Mouse (Mus musculus) thymus, postnatal 4 days (tissue): ENCODE data around the gene Hadhb.

Source experiments
- DNase-seq: peaks from one replicate; pipeline ENCODE4 v3.0.0; 2021

Hadhb gene

DNA sequence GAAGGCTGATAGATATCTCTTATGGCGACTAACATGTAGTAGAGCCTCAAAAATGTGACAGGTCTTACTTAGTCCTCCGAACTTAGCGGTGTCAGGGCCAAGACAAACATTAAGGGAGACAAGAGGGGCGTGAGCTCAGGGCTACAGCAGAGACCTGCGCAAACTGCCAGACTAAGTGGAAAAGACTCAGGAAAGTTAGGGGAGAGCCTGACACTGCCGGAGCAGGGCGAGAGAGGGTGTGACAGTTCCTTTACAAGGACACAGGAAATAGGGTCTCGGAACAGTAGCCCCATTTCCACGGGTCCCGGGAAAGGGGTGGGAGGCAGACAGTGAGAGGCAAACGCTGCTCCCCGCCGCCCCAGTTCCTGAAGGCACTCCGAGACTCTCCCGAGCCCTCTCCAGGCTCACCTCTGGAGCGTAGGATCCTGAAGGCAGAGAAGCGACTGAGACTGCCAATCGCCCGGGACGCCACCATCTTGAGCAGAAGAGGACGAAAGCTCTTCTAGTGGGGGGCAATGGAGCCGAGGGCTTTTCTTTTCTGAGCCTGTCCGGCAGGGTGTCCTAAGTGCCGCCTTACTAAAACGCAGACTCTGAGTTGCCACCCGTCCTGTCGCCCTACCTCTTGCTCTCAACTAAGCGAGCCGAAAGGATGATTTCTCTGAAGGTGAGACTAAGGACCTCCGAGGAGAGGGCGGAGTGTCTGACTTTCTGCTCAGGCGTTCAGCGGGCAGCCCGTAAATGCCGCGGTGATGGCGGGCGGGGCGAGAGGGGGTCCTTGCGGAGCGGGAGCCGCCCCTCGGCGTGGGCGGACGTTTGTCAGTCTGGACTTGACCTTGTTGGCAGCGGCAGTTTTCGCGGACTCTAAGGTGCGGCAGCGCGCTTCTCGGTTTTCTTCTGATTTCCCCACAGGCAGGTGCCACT lies at the start of gene Hadhb, which contains the start of gene Hadha:
Gene Hadhb, plus strand, starts transcription at position 775 of the 921 bp plus-strand sequence.
Gene Hadha, minus strand, starts transcription at position 689 of the 921 bp plus-strand sequence.
- peak; percentile 95 for DNase-seq

DNA sequence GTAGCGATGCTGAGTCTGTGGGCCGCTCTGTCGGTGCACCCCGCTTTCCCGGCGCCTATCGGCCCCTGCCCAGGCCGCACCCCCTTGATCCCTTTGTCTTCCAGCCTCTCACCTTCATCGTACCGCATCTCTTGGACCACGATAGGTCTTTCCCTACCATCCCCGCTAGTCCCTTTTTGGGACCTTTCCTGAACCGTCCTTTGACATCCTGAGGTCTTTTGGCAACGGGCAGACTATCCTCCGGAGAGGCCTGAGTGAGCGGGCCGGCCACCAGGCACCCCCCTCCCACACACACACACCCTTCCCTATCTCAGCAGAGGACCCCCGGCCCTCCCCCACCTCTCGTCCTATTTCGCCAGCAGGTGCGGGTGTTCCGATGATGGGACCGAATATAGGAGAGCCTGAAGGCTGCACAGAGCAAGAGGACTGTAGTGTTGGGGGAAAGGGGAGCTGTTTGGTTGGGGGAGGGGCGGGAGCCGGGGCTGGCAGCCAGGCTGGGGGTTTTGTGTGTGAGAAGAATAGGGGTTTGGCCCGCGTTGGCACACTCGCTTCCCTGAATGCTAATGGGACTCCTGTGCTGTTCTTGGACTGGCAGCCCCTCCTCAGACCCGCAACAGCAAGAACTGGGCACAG lies 49.3 kb upstream of the Hadhb start, which contains the start of gene 3110082J24Rik:
Gene 3110082J24Rik, minus strand, starts transcription at position 419 of the 633 bp plus-strand sequence.
- no peak for DNase-seq

DNA sequence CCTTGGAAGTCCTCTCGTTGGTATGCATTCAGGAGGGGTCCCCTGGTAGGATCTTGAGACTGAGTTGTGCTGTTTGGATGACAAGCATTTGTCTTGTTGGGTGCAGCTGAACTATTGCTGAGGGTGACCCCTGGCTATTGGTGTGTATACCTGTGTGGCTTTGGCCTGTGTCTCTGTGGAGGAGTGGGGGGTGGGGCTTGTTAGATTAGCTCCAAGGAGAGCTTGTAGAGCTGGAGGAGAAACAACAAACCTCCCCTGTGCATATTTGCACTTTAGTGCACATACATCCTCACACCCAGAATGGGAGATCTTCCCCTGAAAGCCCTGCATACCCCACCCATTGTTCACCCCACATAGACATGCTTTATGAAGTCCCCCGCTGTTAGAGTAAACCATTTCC lies 48.3 kb upstream of the Hadhb start:
- no peak for DNase-seq

DNA sequence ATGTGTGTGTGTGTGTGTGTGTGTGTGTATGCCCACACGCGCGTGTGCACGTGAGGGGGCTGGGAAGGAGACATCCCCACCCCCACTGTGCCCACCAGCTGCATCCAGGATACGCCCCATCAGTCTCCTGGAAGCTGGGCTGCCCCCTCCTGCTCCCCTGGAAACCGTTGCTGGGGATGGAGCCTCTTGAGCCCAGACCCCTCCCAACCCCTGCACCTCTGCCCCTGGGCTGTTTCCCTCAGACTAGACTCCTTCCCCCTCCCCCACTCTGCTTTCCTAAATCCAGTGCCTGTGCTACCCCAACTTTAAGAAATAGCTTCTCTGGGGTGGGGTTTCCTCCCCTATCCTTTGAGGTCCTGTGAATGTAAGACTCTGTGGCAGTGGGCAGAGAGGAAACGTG lies 47.9 kb upstream of the Hadhb start:
- DNase-seq, result no peak

DNA sequence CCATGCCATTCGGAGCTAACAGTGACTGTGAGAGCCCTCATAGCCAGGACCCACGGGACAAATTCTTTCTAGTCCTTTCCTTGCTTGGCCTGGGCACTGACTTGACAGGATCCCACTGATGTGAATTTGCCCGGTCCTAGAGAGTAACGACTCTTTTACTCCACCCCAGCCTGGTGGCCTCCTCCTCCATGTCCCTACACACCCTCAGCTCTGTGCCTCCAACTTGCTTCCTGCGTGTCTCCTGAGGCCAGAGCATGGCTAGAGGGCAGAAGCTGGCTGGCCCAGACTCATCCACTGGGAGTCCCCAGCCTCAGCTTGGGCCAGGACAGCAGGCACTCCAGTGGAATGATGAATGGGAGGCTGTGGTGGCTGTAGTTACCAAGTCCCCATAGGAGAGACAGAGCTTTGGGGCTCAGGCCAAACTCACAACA lies 47.4 kb upstream of the Hadhb start:
- no peak for DNase-seq

DNA sequence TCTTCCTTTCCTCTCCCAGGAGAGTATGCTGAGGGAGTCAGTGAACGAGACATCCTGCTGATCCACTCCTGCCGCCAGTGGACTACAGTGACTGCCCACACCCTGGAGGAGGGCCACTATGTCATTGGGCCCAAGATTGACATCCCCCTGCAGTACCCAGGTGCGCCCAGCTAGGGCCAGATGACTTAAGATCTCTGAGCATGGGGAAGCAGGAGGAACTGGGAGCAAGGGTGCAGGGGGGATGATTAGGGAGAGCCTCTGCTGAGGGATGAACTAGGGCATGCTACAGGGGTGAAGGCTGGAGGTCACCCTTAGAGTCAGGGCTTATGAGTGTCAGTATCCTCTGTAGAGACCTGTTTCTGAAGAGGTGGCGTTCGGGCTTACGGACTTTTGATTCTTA lies 46.8 kb upstream of the Hadhb start:
- no peak for DNase-seq

DNA sequence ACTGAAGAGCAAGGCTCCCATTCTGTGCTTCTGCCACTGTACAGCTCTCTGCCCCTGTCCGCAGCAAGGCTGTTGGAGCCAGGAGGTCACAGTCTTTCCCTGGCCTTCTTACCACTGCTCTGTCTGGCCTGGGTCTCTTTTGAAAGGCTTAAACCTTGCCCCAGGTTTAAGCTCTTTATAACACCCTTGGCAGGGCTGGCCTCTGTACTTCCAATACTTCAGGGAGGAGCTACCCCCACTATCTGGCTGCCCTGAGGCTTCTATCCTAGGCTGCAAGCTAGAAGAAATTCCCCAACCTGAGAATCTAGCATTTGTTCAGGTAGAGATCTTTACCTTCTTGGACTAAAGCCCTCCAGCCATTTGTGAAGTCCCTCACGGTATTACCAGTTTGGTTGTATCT lies 45.1 kb upstream of the Hadhb start:
- no peak for DNase-seq

DNA sequence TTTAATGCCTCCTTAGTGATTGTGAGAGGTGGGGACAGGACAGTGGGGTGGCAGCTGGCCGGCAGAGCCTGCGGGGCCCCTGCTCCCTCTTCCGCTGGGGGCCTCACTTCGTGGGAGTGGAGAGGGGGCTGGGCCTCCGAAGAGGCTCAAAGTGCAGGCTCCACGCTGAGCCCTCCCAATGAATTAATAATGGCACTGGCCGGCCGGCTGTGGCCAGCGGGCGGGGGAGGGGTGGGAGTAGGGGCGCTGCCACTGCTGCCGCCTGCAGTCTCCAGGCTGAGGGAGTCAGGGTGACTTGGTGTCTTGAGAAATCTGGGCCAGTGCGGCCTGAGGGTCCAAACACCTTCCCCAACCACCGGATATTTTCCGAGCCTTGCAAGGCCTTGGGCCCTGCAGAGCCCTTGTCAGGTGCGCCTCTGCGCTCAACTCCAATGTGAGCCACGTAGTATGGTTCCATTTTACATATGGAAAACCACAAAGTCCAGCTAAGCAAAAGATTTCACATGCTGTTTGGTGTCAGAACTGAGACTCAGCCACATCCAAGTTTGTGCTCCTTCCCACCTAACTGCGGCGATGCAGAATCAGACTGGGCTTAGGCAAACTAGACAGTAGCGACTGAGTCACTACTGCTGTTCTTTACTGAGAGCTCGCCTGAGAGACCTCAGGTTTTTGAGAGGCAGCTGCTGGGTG lies 44.5 kb upstream of the Hadhb start:
- DNase-seq, result no peak

DNA sequence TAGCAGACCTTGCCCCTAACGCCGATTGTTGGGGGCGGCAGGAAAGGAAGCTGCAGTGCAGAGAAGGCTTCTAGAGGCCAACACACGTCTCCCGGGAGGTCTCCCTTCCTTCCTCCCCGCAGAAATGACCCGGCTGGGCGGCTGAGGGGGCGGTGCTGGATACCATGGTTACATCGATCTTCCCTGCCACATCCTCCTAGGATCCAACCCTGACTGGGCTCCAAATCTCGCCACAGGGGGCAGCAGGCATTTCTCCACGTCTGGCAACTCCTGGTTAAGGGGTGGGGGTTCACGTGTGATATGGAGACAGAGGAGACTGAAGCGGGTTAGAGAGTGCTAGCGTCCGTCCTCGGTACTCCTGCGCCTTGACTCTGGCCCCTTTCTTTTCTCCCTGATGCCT lies 43.9 kb upstream of the Hadhb start:
- DNase-seq, result peak; percentile 32

DNA sequence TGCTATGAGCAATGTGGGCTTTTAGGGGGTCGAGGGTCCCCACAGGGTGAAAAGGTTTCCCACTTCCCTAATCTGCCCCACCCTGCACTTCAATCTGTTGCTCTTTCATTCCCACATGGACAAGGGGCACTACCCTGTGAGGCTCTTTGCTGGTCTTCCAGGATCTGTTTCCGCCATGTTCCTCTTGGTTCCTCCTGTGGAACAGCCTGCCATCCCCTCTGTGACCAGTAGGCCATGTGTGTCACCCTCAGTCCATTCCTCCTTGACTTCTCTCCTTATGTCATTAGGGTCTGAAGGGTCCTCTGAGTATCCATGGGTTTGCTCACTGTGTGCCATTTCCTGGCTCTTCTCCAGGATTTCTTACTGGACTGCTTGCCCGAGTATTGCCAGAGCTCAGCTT lies 43.3 kb upstream of the Hadhb start:
- DNase-seq, result no peak

DNA sequence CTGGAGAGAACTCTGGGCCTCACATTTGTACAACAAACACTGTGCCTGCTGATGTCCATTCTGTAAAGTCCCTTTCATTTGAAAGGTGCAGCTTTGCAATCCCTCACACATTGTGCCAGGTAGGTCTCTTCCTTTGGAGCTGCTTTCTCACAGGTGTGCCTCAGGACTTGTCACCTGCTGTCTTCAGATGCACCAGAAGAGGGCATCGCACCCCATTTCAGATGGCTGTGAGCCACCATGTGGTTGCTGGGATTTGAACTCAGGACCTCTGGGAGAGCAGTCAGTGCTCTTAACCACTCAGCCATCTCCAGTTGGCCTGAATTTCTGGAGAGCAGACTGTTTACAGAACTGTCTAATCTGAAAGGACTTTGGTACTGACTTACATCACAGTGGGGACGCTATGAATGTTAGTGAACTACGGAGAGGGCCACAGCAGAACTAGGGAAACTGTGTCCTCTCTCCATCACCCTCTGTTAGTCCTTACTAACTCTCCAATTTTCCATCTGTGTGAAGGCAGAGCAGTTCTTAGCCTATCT lies 42.4 kb upstream of the Hadhb start:
- peak; percentile 36 for DNase-seq

DNA sequence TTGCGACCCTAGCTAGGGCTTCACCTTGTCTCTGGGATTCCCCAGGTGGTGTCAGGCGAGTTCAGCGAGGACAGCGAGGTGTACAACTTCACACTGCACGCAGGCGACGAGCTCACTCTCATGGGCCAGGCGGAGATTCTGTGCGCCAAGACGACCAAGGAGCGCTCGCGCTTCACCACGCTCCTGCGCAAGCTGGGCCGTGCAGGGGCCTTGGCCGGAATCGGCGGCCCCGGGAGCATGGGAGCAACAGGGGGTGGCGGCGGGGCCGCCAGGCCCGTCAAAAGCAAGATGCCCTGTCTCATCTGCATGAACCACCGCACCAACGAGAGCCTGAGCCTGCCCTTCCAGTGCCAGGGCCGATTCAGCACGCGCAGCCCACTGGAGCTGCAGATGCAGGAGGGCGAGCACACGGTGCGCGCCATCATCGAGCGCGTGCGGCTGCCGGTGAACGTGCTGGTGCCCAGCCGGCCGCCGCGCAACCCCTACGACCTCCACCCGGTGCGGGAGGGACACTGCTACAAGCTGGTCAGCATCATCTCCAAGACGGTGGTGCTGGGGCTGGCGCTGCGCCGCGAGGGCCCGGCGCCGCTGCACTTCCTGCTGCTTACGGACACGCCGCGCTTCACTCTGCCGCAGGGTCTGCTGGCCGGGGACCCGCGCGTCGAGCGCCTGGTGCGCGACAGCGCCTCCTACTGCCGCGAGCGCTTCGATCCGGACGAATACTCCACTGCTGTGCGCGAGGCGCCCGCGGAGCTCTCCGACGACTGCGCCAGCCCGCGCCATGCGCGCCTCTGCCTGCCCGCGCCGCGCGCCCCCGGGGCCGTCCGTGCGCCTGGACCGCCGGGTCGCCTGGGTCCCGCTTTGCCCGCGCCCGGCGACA lies 40.9 kb upstream of the Hadhb start:
- peak; percentile 94 for DNase-seq

DNA sequence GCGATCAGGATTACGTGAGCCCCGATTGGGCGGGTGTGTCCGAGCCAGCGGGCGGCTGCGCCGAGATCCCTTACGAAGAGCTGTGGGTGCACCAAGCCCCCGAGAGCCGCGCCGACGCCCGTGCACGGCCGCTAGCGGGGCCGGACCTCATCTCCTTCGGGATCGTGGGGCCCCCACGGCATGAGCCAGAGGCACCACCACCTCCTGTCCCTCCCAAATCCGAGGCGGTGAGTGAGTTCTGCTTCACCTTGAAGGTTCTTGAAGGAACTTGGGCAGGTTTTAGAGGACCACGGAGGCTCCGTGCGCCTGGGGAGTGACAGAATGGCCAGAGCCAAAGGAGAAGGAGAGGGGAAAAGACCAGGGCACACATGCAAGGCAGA lies 40.3 kb upstream of the Hadhb start:
- DNase-seq, result no peak

DNA sequence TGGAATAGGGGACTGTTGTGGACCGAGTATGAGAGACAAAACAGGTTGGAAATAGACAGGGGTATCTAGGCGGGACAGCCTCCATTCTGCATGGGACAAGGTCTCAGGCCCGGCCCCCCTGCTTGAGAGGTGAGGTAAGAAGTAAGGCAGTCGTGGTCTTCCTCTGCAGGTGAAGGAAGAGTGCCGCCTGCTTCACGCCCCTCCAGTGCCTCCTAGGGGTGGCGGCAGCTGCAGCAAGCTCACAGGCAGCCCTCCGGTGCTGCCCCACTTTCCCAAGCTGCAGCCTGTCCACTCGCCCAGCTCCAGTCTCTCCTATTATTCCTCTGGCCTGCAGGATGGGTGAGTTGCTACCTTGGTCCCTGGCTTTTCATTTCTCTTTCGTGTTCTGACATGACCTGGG lies 39.3 kb upstream of the Hadhb start:
- DNase-seq, result peak; percentile 59

DNA sequence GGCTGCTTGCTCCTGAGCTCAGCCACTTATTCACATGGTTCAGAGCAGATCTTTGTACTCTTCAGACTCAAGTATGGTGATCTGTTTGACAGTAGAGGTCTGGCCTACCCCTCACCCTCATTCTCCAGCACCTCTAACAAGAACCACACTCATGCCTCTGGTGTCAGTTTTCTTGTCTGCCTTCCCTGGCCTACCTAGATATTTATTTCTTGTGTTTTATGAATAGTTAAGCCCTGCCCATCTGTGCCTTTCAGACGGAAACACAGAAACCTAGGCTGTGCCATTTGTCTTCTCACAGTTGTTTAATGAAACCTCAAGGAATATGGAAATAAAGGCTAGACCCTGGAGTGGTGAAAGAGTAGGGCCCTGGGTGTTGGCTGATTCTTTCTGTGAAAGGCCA lies 37.0 kb upstream of the Hadhb start:
- no peak for DNase-seq

DNA sequence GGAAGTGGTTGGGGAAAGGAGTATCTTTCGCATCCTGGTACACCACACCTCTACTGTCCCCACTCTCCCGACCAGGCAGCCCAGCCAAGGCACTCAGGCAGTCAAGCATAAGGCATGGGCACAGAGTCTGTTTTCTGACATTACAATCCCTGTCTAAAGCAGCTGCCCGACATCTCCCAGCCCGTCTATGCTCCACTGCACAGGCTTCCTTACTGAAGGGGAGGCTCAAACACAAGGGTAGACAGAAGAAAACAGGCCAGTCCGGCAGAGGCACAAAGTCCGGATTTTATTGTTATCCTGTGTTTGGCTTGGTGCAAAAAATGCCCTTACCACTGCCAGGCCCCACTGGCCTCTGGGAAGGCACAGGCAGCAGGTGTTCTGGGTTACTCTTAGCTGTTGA lies 35.9 kb upstream of the Hadhb start:
- DNase-seq, result no peak

DNA sequence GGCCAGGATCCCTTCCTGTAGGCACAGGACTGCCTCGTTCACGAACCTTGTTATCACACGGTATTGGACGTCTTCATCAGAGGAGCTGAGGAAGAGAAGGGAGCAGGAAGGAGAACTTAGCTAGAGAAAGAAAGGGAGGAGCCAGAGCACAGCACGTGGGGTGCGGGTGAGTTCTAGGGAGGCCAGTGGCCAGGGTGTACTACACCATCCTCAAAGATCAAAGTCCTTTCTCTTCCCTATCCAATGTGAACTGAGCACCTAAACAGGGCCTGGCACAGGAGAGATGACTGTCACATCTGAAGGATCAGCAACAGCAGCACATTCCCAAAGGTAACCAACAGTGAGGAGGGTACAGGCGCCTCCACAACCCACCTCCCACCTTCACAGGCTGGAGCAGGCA lies 34.9 kb upstream of the Hadhb start:
- DNase-seq, result no peak

DNA sequence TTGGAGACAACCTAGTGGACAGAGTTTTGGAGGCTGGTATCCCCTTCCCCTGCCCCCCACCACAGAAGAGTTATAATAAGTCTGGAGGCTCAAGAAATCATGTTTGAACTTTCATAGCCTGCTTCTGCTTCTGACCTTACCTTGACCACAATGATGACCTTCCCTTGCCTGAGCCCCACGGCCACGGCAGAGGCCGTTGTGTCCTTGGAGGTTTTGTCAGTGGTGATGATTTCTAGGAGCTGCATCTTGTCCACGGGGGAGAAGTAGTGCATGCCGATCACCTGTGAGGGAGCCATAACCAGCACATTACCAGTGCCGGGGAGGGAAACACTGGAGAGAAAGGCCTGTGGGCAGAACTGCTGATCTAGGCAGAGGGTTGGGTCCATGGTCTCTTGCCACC lies 32.6 kb upstream of the Hadhb start:
- no peak for DNase-seq

DNA sequence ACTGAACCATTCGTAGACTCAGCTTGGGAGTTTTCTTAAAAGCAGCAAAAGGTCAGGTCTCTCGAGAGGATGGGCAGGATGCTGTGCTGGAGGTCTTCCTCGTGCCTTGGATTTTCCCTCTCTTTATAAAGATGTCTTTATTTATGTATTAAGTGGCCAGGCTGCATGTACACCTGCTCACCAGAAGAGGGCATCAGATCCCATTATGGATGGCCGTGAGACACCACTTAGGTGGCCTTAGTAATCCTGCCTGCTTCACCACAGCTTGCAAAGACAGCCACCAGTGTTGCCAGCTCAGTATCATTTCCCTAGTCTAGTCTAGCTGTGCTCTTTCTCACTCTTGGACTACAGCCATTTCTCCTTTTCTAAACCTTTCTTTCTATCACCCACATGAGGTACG lies 29.5 kb upstream of the Hadhb start:
- no peak for DNase-seq

DNA sequence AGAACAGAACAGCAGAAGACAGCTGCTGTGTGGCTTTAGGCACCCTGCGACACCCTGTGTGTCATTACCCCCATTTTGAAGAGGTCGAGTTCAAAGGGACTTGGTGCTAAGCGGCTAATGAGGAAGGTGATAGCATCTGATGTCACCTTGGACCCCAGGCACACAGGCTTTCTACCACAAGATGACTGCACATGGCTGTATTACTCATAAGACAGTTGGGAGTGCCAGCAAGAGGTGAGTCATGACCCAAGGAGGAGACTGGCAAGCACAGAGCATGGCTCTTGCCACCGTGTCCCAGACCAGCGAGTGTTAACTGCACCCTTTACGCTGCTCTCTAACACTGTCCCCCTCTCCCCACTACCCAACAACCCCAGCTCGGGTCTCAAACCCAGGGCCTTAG lies 28.3 kb upstream of the Hadhb start:
- no peak for DNase-seq

DNA sequence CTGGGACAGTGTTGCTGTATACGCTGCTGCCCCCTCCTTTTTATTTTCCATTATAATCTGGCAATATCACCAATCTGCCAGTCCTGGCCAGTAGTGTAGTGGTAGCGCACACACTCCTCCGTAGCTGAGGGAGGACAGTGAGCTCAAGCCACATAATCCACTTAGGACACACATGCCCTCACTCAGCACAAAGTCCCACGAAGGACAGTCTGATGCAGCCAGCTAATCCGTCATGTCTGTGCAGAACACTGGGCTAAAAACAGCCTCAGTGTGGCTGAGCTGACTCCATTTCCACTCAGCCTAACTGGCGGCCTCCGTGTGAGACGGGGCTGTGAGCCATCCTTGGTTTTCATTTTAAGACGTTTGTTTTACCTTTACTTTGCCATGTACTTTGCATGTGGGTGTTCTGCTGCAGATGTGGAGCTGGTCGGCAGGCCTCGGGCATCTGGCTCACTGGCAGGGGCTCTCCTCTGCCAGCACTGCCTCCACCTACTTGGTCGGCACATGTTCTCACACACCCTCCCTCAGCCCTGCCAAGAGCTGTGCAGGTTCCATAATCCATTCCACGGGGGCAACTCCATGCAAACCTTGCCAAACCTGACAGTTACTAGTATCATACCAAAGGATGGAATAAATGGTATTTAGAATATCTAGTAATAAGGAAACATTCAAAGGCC lies 27.0 kb upstream of the Hadhb start:
- DNase-seq, result no peak

DNA sequence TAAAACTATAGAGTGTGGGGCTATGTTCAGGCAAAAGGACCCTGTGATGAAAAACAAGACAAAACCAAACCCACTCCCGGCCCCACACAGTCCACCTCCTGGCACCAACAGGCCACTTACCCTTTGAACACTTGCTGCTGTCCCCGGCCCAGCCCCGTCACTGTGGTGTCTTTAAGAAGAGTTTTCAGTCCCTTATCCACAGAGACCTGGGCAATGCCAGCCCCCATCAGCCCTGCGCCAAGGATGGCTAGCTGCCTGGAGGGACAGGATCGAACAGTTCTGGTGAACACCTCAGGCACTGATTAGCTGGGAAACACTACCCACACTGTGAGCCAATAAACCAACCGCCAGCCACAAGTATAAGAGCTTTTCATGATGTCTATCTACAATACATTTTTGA lies 26.4 kb upstream of the Hadhb start:
- DNase-seq, result no peak
